Mouse (Mus musculus) ES-Bruce4 (cell line): Measurements from ENCODE around the gene Mtor.

Source experiments
- CTCF ChIP-seq: IDR thresholded peaks from one replicate; pipeline ENCODE4 v1.8.1; 2011; ENCODE audit warnings: low read depth, low read length
- EP300 ChIP-seq: IDR thresholded peaks from 2 replicates; pipeline ENCODE4 v1.6.1; 2011; ENCODE audit warnings: low read depth, low read length; ENCODE audit not compliant: insufficient read depth
- POLR2A ChIP-seq: IDR thresholded peaks from one replicate; pipeline ENCODE4 v1.8.1; 2011; ENCODE audit warnings: low read length; ENCODE audit not compliant: insufficient read depth

GRCm38 (mm10) chr4:148481557-148482168 is 33.3 kb downstream of the Mtor start:
- TF ChIP-seq CTCF (no peak), POLR2A (no peak), EP300 (no peak)
